Mouse (Mus musculus): ENCODE results near the gene D630045J12Rik.
A peak's percentile ranks its signal among the peaks of the same experiment; 100 is the strongest.

Gene D630045J12Rik

DNA sequence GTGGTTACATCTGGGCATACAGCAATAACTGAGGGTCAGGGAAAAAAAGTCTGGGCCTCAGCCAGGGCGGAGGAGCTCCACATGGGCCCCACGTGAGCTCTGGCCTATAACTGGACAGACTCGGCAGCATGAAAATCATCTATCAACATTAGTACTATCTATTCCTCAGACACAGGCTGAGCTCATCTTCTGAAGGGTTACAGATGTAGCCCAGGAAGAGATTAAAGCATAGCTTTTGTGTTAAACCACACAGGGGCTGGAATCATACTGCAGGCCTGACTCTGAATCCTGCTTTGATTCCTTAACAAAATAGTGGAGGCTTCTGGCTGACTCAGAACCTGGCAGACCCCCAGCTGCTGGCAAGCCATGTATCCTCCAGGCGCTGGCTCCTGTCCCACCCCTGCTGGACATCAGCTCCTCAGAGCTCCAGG lies 122.0 kb downstream of the D630045J12Rik start:
- no peak for DNase-seq (ENCODE audit: low read depth)

DNA sequence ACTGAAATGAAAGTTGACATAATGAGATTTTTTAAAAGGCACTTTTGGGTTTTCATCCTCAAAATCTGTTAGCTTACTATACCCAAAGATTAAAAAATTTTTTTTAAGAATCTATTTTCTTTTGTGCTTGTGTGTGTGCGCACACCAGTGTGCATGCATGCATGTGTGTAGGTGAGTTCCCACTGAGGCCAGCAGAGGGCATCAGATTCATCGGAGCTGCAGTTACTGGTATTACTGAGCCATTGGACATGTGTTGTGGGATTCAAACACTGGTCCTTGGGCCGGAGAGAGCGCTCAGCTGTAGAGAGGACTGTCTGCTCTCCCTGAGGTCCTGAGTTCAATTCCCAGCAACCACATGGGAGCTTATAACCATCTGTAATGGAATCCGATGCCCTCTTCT lies 123.9 kb downstream of the D630045J12Rik start:
- DNase-seq (ENCODE audit: low read depth): no peak

DNA sequence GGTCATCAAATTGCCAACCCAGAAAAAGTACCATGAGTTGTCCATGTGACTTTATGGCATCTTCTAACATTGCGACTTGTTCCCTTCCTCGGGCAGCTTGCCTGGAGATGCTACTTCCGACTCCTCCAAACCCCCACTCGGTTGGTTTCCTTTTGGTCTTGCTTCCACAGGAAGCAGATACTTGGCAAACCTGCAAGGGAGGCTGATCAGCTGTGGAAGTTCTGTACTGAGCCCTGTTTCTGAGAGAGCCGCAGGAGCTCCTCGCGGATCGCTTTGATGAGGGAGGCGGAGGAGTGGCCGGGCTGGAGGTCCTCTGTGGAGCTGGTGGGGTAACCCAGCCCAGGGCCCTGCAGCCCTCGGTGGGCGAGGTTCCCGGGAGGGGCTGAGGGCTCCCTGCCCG lies 125.7 kb downstream of the D630045J12Rik start:
- DNase-seq (ENCODE audit: low read depth): no peak

DNA sequence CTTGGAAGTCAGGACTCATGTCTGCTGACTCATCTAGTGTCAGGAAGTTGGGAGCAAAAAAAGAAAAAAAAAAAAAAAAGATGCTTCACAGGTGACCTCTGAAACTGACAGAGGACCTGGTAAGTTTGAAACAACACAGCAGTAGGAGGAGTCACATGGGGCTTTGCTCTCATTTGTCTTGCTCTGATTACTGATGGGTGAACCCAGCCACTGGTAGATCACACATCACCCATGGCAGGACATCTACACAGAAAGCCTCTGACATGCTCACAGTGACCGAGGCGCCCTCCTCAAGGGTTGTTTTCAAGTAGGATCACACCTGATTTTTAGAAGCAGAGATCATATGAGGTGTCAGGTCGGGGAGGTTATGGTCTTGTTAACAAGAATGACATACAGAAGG lies 128.3 kb downstream of the D630045J12Rik start:
- no peak for DNase-seq (ENCODE audit: low read depth)

DNA sequence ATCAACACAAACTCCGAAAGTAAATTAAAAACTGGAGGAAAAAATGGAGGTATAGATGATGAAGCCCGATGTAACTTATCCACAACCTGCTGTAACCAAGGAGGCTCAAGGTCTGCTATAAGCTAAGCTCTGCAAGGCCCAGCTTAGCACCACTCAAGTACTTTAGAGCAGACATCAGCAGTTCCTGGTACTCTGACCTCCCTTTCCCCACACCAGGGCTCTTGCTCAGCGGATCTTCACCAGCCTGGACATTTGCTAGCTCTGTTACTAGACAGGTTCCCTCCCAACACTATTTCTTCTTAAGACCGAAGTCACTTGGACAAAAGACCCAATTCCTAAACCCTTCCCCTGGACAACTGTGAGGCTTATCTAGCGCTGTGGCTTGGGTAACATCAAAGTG lies 128.9 kb downstream of the D630045J12Rik start:
- no peak for DNase-seq (ENCODE audit: low read depth)

DNA sequence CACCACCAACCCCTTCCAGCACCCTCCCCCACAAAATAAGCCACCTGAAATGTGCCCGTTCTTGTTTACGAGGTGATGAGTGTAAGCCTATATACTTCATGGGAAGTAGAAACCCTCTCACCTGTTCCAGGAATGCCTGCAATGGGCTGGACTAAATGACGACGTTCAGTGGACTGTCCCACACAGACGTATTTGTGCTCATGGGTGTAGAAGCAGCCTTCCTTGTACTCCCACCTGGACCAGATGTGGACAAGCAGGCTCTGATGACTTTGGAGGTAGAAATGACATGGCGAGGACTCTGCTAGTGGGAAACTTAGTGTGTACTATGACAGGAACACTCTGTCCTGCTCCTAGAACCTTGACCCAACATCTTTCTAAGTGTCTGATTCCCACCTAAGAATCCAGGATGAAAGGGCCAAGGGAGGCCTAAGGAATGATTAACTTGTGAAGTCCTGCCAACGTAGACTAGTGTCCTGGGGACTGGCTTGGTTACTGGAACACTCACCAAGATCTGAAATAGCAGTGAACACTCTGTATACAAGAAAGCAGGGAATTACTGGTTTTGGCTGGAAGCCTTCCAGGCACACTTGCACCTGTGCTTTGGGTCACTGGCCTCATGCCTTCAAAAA lies 129.5 kb downstream of the D630045J12Rik start, which contains the start of gene Atp6v0a4:
TSS of gene Atp6v0a4 (minus strand) at position 380 of the 629 bp plus-strand sequence.
- no peak for DNase-seq (ENCODE audit: low read depth)

DNA sequence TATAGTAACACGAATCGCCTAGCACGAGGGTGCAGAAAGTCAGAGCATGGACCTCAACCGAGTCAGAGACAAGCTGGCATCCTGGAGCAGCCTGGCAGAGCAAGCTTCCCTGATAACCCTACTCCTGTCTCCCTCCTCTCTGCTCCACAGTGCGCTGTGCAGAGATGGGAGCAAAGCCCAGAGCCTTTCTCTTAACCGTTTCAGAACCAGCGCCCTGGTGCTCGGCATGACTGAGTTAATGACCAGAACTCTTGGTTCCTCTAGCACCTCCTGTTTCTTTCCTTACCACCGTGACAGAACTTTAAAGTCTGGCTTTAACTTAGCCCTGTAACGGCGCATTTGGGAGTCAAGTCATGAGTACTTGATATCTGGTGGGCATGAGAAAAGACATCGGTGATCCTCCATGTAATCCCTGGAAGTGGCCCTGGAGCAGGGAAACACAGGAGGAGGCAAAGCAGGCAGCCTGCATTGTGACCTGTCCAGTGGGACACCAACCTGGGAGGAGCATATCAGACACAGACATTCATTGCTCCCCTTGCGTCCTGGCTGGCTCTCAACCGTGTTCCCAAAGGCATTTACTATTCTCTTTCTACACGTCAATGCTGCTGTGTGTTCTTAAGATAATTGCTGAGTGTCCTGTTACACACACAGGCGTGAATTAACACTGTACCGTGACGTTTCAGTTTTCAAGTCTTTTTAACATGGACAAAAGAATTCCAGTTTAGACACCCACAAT lies 130.2 kb downstream of the D630045J12Rik start:
- no peak for DNase-seq (ENCODE audit: low read depth)

DNA sequence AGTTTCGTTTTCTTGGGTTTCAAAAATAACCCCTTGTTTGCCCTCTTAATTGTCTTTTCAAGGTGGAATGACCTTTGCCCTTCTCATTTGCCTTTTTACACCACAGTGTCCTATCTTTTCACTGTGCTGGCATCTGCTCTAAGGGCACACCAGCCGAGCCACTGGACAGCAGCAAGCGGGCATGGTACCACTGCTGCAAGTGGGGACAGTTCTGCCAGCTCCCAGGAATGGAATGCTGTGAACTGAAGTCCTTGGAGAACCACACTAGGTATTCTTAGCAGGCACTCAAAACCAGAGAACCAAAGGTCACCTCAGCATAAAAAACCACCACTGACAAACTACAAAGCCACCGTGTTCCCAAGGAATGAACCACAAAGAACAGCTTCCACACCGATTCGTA lies 131.0 kb downstream of the D630045J12Rik start:
- no peak for DNase-seq (ENCODE audit: low read depth)

DNA sequence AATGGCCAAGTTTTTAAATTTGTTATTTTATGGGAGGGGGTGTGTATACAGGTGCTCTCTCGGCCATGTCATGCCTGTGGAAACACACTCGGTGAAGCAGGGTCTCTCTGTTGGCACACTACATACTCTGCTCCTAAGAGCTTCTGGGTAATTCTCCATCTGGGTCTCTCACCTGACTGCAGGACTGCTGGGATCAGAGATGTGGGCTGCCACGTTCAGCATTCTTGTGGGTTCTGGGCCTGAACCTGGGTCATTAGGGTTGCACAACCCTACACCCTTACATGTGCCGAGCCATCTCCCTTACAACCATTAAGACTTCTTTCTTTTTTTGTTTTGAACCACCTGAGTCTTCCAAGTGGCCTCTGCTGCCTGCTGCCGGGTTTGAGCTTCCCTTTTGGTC lies 132.0 kb downstream of the D630045J12Rik start:
- DNase-seq (ENCODE audit: low read depth): no peak

DNA sequence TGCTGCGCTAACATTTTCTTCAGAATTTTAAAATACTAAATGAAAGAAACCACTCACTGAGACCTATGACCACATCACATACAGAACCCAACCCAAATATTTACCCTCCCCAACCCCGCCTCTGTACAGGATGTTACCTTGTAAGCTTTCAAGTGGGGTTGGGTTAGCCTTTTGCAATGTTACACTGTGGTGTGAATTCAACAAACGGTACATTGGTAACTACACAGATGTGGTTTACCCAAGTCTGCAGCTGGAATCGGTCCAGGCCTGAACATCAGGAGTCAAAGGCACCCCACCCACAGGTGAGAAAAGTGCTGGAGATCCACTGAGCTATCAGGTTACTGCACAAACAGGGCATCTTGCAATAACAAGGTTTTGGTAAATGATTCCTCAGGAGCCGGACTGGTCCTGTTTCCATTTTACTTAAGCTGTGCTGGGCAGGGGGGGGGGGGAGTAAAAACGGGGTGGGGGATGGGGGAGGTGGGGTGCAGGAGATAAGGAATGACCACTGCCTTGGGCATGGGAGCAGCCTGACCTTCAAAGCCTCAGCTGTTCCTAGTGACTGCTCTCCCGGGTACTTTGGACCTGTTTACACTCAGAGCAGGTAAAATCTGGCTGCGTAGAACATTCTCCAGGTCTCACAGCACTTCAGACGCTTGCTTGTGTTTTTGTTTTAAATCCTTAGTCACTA lies 133.0 kb downstream of the D630045J12Rik start:
- DNase-seq (ENCODE audit: low read depth): no peak

DNA sequence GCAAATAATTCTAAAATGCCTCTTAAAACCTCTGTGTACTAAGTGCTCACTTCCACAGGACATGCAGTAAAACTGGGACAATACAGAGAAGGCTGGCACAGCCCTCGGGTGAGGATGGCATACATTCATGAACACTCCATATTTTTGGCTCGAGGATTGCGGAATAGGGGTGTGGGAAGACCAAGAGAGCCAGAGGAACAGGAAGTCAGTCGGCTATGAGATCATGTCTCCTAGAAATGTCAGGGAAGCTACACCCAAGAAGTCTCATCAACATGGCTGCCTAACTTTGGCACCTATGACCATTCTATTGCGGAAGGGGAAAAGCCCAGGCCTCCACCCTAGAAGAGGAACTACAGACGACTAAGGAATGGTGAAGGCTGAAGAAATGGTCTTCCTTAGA lies 135.5 kb downstream of the D630045J12Rik start:
- no peak for DNase-seq (ENCODE audit: low read depth)

DNA sequence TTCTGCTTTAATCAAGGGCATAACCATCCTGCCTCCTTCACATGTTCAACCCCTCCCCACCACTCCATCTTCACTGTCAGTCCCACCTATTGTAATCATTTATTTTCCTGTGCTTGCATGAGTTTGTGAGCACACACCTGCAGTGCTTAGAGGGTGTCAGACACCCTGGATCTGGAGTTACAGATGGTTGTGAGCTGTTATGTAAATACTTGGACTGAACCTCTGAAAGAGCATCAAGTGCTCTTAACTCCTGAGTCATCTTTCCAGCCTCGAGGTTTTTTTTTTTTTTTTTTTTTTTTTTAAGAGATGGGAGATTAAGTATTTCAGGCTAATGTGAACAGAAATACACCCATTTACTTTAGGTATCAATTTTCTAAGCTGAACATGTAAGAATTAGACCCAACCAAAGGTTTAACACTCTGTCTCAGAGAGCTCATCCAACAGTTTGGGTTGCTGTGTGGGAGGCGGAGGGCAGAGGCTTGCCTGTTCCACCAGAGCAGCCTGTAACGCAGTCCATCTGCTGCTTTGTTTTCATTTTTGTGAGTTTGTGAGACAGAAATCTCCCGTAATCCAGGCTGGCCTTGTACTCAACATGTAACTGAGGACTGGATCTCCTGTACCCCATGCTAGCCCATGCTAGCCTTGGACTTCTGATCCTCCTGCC lies 137.6 kb downstream of the D630045J12Rik start:
- no peak for DNase-seq (ENCODE audit: low read depth)

DNA sequence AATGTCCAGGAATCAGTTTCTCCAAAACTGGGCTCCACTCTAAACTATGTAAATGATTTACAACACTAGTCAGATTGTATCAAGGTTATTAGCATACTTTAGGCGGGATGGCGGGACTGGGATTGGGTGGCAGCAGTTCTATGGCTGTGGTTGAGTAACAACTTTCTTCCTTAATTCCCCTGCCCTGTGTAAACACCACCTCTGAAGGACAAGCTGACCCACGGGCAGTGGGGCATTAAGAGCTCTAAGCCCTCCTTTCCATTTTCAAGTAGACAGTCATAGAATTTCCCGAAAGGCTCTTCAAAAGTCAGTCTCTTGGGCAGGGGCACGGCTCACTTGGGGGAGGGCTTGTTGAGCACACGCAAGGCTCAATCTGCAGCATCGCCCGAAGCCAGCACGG lies 142.9 kb downstream of the D630045J12Rik start:
- no peak for DNase-seq (ENCODE audit: low read depth)

DNA sequence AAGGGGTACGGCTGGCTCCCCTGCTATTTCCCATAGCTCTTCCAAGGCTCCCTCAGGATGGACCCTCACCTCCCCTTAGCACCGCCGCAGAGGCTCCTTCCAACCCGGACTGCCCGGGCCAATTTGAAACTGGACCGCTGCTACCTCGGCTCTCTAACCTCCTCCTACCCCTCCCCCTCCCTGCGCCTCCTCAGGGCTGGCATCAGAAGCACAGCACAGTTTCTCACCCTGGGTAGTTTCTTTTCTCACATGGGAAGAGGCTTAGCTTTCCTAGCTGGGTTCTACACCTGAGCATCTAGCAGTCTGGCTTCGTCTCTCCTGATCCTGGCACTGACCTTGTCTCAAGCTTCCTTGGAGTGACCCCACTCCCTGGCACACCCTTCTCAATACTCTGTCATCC lies 143.9 kb downstream of the D630045J12Rik start:
- DNase-seq (ENCODE audit: low read depth): no peak

DNA sequence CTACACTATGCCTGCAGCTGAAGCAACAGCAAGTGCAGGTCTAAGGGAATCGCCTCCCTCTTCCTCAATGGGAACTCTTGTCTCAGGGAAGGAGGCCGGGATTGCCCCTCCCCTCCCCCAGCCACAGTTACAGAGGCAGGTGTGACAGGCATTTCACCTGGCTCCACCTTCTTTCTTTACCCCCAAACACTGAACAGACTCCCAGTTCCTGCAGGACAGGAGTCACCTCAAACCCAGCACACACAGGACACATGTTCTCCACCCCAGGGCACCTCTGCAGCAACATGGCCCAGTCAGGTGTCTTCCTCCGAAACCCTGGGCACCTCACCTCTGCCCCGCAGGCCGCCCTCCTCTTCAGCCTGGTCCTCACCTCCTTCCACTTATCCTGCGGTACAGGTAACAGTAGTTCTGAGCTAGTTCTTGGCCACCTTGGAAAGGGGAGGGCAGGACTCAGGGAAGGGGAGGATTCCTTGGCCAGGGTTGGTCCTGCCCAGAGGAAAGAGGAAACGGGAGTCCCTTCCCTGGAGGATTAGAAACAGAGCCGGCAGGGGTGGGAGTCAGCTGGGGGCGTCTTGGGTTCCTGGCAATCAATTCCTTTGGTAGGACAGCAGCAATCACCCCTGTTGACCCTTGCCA lies 144.5 kb downstream of the D630045J12Rik start, which contains the start of gene Tmem213:
TSS of gene Tmem213 (plus strand) at position 96 of the 636 bp plus-strand sequence.
- DNase-seq (ENCODE audit: low read depth): no peak

DNA sequence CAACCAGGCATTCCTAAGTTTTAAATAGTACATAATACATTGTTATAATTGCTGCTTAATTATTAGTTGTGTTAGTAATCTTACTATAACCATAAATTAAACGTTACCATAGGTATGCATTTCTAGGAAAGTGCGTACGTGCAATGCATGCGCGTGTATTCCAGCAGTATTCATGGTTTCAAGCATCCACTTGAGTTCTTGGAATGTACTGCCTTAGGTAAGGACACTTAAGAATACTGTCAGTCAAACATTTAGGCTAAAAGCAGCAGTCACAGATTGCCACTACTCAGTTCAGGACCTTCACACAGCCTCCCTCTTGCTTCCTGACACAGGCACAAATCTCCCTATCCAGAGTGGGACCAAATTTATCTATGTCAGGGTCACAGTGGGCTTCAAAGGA lies 145.4 kb downstream of the D630045J12Rik start:
- no peak for DNase-seq (ENCODE audit: low read depth)

DNA sequence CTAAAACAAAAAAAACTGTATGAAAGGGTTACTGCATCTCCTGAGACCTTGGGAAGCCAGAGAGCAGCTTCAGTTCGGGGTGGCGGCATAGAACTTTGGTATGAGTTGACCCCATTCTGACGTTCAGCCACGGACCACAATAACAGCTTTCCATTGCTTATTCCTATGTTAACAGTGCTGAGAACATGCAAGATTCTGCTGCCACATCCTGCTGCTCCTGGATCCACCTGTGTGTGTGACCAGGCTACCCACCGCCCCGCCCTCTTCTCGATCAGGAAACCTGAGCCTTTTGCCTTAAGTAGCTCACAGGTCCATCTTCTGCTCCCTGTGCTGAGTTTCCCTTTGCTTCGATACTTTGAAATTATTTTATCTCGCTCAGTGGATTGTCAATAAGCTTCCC lies 147.9 kb downstream of the D630045J12Rik start:
- no peak for DNase-seq (ENCODE audit: low read depth)

DNA sequence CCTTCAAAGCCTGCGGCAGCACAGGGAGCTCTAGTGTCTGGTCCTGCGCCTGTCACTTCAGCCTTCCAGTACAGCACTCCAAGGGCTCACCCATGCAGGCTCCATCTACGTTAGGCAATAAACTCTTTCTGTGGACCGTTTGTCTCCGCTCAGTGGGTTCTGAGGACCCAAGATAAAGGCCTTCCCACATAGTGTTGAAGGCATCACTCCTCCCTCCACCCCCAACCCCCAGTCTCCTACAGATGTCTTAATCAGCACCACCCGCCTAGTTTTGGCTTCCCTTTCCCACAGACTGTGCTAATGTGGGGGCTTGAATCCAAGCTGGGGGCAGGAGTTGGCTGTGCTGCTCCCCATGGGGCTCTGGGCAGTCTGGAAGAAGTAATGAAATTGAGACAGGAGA lies 150.0 kb downstream of the D630045J12Rik start:
- peak; percentile 5 for DNase-seq (ENCODE audit: low read depth)

DNA sequence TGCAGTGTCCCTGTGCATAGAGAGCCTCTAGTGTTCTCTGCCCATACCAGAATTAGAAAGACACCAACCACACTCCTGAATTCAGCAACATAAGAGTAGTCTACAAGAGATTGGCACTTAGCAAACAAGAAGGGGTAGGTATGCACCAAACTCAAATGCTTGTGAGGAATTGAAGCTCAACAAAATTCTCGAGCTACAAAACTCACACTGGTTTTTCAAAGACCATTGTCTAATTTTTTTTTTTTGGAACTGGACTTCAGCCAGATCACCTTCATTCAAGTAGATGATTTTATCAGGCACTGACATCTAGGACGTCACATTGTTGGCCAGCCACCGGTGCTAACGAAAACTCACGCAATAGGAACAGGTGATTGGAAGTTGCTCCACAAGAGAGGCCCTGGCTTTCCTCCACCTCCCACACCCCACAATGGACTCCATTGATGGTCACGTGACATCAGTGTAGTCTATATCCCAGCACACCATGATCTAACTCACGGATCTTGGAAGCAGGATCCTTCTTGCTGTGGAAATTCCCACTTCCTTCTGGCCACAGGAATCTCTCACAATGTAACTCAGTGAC lies 151.5 kb downstream of the D630045J12Rik start:
- DNase-seq (ENCODE audit: low read depth): no peak

DNA sequence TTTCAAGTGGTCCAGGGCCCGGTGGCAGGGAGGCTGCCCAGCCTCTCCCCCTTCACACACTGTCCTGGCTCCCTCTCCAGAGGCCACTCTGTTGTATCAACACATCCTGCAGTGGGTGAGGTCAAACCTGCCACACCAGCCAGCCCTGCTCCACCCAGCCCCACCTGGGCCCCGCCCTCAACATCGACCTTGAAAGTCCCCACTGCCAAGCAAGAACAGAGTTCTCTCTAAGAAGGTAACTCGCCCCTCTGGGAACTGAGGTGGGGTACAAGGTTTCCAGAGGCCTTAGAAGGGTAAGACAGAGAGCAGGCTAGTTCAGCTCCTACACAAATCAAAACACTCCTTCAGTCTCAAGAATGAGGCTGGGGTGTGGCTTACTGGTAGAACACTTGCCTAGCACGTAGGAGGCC lies 156.8 kb downstream of the D630045J12Rik start:
- no peak for DNase-seq (ENCODE audit: low read depth)

DNA sequence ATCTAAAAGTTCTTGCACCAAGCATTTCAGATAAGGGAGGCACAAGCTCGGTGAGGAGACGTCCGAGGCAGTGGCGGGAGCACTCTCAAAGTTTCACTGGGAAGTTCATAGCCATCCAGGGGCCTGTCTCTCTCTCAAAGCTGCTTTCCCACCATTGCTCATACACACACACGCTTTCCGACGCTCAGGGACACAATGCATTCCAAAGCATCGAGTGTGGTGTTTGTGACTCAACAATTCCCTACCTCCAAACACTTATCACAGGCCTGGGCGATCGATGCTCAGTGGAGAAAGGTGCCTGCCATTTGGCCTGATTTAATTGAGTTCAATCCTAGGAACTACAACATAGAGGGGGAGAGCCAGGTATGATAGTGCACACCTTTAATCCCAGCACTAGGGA lies 159.1 kb downstream of the D630045J12Rik start:
- DNase-seq (ENCODE audit: low read depth): no peak

DNA sequence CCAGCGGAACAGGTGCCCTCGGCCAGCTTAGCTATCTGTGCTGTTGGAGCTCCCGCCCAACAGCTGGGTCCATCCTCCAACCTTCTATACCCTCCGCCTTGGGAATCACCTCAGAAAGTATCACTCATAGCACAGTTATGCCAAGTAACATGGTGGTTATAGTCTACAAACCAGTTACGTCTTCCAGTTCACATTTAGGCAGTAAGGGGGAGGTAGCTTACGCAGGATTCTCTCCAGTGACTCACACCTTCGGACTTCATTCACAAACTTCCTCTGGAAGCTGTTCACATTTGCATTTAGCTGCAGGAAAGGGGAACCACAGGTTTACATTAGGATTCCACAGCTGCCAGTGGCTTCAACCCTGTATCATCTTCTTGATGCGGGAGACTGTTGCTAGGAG lies 161.3 kb downstream of the D630045J12Rik start:
- no peak for DNase-seq (ENCODE audit: low read depth)
